Mouse (Mus musculus) liver, postnatal 0 days (tissue): ENCODE results near the gene Rabgap1l.

Experiments
- CTCF ChIP-seq: sonication (generic); IDR thresholded peaks from 2 replicates; pipeline ENCODE4 v1.5.1; 2016; ENCODE audit warnings: antibody characterized with exemption, low read depth
- EP300 ChIP-seq: IDR thresholded peaks from 2 replicates; pipeline ENCODE4 v1.6.1; 2016; ENCODE audit warnings: antibody characterized with exemption, low read depth, mild to moderate bottlenecking

DNA sequence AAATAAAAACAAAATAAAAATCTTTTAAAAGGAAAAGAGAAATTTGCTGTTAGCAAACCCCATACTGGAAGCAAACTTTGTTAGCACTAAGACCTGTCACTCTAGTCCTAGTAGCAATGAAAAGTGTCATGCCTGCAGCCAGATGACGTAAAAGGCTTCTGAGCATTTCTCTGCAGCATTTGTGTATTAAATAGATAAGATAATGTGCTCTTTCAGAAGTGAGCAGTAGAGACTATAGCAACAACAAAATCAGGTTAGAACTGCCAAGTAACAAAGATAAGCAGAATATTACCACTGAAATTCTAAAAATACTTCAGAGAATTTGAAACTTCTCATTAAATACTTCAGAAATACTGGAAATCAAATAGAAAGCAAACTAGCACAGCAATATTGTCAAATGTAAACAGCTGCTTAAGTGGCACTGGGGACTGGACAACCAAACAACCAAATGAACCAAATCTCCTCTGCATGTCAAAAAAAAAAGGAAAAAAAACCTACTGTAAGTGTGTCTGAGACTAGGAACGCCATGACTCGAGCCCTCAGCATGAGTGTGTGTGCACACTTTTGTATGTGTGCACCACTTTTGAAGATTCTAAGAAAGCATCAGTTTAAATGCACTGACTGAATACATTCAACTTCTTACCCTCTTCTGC lies 111.5 kb downstream of the Rabgap1l start:
- TF ChIP-seq CTCF = no peak
- TF ChIP-seq EP300 = peak; percentile 63
